Mouse (Mus musculus): ENCODE measurements around the gene Ifitm6.
"Not testable (repeated sequence)": the region's sequence is repeated elsewhere in the genome, so short reads cannot be mapped to it uniquely, and the experiment has no call there.

The Ifitm6 gene

DNA sequence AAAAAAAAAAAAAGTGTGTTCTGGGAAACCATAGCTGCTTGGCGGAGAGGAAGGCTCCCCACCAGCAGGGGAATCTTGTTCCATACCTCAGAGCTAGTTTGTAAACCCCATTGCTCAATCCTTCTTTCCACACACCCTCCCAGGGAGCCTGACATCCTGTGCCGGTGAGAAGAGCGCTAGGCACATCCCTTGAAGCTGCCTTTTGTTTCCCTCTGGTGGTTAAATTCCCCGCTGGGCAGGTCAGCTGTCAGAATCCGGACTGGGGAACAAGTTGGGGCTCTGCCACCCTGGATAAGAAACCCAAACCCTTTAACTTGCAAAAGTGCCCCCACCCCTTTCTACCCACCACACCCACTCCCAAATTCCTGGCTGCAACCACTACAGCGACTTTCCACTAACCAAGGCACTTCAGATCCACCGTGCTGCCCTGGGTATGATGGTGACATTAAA, 9.4 kb downstream of the Ifitm6 start:
- DNase-seq: peak; percentile 3

- DNase-seq: no peak
Measured at GRCm38 (mm10) chr7:141006914-141007313, 10.8 kb downstream of the Ifitm6 start.

- no peak for DNase-seq
Measured at GRCm38 (mm10) chr7:141006446-141006845, 11.3 kb downstream of the Ifitm6 start.

DNA sequence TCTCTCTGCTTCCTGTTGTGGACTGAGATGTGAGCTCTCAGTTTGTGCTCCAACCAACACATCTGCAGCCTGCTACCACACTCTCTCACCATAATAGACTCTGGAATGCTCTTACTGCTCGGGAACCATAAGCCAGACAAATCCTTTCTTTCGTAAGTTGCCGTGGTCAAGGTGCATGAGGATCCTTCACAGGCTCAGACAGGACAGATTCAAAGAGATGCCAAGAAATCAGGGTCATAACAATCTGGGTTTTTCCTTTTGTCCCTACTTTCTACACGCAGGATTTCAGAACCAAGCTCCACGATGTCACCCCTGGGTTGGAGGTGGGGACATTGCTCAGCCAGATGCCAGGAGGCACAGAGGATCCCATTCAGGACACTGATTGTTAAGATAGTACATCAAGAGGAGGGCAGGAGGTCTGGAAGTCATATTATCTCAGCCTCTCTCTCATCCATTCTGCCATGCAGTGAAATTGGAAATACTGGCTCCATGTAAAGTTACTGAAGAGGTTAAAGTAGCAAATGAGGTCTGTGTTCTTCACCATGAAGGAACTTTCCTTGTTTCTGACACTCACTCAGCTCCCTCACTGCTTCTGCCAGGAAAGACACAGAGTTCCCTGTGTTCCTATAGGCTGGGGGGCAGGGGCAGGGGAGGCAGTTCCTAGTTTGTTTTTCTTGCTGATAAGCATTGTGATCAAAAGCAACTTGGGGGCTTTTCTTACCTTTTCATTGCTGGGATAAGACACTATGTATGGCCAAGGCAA, 14.3 kb downstream of the Ifitm6 start:
- DNase-seq: no peak

GRCm38 (mm10) chr7:141000881-141001708, 16.6 kb downstream of the Ifitm6 start:
- no peak for DNase-seq

DNA sequence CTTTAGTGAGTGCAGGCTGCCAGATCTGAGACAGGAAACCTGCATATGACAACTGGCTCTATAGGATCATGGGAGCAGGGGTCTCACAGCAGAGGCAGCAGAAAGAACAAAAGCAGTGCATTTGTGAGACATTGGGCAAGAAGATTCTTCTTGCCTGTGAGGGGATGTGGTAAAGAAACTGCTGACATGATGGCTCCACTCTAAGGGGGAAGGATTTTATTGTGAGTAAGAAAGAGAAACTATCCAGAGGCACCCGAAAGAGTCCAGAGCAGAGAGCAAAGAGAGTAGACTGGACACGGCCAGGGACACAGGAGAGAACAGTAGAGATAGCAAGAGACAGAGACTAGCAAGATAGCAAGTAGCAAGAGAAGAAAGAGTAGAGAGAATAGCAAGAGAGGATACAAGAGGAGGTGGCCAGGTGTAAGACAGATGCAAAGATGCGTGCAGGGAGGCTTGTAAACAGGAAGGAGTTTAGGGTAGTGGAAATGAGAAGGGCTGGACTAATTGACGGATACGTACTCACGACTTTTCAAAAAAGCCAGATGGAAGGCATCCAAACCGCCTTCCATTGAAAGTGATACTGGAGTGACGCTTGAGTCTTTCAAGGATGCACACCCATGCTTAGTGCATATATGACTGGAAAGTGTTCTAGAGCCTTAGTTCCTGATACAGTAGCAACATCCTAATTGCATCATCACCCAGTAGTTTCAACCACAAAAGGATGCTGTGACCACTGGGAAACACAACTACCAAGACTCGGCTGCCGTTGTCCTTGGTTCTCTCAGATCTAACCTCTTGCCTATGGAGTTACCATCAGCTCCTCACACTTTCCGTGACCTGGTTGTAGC, 18.6 kb downstream of the Ifitm6 start:
- DNase-seq: no peak

- DNase-seq: no peak
Measured at GRCm38 (mm10) chr7:140997817-140998216, 19.9 kb downstream of the Ifitm6 start.

- no peak for DNase-seq
Measured at GRCm38 (mm10) chr7:140991117-140991689, 26.5 kb downstream of the Ifitm6 start.

DNA sequence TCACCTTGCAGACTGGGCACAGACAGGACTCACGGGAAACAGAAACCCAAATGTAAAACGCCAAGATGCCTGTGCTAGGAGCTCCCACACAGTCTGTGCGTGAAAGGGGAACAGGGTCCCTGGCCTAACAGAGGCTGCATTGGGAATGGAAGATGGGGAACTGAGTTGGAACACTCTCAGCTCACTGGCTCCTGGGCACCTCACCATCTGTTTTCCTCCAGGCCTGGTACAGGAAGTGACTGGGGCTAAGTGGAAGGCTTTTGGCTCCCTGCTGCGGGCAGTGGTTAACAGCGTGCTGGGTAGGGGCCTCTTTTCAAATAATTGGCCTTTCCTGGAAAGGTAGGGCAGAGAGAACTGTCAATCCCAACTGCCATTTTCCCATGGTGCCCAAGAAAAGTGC, 27.1 kb downstream of the Ifitm6 start:
- no peak for DNase-seq

- DNase-seq: no peak
Measured at GRCm38 (mm10) chr7:140990185-140990584, 27.5 kb downstream of the Ifitm6 start.

DNA sequence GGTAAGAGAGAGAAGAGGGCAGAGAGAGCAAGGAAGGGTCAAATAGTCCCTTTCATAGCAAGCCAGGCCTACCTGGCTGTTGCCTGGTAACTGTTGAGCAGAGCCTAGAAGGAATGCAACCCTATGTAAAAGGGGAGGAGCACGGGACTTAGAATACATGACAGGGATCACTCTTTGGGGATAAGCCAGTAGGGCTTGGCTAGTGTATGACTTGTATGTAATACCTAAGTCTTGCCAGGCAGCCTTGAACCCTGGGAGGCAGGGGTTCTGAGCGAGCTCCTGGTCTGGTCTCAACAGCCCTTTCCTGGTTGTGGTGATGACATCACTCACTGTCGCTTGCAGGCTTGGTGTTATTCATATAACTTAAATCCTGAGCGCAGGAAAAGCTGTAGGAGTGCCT, 28.7 kb downstream of the Ifitm6 start:
- DNase-seq: no peak

DNA sequence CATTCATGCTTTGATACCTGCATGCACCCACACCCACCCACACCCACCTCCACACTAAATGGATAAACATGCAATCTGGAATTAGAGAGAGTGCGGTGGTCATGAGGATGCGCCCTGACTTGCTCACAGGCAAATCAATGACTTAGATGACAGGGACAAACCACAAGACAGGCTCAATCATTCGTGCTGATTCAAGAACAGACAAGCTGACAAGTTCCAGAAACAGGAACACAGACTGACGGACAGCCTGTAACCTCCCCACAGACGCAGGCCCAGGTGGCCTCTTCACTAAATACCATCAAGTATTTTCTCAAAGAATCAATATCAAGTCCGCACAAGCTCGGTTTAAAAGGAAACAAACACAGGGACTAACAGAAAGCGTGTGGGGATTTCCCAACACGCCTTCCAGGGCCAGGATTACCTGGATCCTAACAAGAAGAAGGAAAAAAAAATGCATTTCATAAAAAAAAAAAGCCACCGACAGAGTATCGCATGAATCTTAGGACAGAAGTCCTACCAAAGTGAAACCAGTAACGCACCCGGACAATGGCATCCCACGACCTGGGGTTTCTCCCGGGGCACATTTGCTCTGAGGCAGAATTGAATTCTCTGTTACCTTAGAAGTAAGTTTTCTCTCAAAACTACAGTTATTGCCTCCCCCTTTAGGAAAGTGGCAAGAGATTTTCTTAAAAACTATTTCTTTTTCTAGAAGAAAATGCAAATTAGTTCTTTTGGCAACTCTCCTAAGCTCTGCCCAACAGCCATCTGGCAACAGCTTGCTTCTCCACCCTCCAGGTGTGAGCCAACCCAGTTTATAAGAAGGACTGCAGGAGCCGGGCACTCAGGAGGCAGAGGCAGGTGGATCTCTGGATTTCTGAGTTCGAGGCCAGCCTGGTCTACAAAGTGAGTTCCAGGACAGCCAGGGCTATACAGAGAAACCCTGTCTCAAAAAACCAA, 30.3 kb downstream of the Ifitm6 start:
- no peak for DNase-seq

DNA sequence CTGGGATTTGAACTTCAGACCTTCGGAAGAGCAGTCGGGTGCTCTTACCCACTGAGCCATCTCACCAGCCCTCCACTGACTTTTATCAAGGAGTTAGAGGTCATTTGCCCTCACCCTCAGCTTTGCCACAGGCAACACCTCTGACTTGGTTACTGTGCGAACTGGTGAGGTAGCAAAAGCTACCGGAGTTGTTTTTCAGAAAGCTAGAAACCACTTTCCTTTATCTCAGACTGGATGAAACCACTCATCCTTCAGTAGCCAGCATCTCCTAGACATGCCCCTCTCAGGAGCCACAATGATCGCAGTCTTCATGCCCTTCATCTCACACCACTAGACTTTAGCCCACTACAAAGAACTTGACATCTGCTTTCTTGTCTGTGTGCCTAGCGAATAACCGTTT, 34.8 kb downstream of the Ifitm6 start:
- DNase-seq: no peak

DNA sequence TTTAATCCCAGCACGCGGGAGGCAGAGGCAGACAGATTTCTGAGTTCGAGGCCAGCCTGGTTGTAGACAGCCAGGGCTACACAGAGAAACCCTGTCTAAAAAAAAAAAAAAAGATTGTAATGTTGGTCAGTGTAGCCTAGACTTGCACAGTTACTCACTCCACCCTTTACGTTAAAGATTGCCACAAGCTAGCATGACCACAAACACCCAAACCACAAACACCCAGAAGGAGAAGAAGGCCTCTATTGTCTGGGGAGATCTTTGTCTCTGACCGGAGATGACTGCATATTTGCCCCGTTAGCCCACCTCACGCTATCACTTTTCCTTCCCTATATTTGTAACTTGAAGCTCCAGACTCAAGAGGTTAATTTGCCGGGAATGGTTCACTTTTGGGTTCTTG, 36.0 kb downstream of the Ifitm6 start:
- DNase-seq: no peak

GRCm38 (mm10) chr7:140976720-140977119, 41.0 kb downstream of the Ifitm6 start:
- not testable (repeated sequence) for DNase-seq

- no peak for DNase-seq
Measured at GRCm38 (mm10) chr7:140975465-140975864, 42.3 kb downstream of the Ifitm6 start.

- no peak for DNase-seq
Measured at GRCm38 (mm10) chr7:140974940-140975339, 42.8 kb downstream of the Ifitm6 start.

- DNase-seq: no peak
Measured at GRCm38 (mm10) chr7:140973396-140974165, 44.1 kb downstream of the Ifitm6 start.

- DNase-seq: no peak
Measured at GRCm38 (mm10) chr7:140971479-140972171, 46.1 kb downstream of the Ifitm6 start.

DNA sequence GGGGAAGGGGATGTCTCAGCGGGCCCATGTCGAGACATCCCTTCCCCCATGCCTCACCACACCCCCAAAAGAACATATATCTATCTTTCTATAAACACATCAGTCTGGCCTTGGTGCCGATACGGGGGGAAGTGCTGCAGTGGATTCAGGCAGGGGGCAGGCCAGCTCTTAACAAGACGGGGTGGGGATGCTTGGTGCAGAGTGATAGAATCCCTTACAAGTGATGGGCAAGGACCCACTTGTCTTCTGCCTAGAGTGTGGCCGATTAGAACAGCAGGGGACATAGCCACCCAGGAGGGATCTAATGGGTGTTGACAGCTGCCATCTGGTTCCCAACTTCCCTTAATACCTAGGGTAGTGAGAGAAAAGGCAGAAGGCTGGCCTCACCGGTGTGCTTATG, 46.8 kb downstream of the Ifitm6 start:
- DNase-seq: no peak
